ENCODE assay signal across 14 mouse cellular contexts in the genomic region with DNA sequence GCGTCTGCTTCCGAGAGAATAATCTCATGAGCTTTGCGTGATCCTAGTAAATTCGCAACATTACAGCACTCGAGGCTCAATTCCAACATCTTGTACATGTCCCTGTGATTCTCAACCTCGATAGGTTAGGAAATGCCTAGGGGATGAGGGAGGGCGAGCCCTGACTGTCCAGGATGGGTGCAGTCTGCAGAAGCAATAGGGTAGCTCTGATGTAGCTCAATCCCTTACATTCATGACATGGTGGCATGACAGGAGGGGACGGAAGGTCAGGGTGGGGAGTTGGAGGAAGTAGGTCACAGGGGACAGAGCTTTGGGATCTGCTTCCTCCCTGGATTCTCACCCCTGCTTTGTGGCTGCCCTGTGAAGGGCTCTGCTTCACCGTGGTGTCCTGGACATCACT.
DNase-seq lines count a peak whose midpoint lies in the region; ATAC-seq and TF ChIP-seq lines count a peak whose summit lies in the region.
"Had no signal": no experiment of that assay in that cellular context is flagged by ENCODE, and none has a peak within 500 bp of the region (broad histone marks: within the 10 kb centered on the region; RNA-seq: fewer than 3 reads in every experiment).

No protein-coding gene starts in this region.

- no peak for DNase-seq in heart, adult 9 months (ENCODE audit: low spot score in 2 of 2)
- DNase-seq in kidney, postnatal 0 days (ENCODE audit: low spot score): no peak
- no peak for DNase-seq in kidney, postnatal 25 days
- DNase-seq in frontal cortex, postnatal 10 days (ENCODE audit: low spot score in 2 of 2): no peak
- DNase-seq: cerebellum, postnatal 25 days; layer of hippocampus, postnatal 36 days; liver, embryonic 13.5 days; thymus, adult 2 months had no signal

- peak overlapping the region; percentile 32 for H3K4me2 ChIP-seq in heart, embryonic 14.5 days (ENCODE audit: low read length)
- peak overlapping the region; percentile 55 for H3K4me2 ChIP-seq in kidney, postnatal 0 days (ENCODE audit: low read length)
- H3K4me2 ChIP-seq in intestine, embryonic 15.5 days (replicated peaks): peak overlapping the region; percentile 56; the same call in 1 of the 2 replicates
- H3K4me2 ChIP-seq in stomach, embryonic 14.5 days (replicated peaks; ENCODE audit: low read depth, low read length): peak overlapping the region; percentile 33
- H3K4me2 ChIP-seq: liver, embryonic 13.5 days; midbrain, embryonic 12.5 days had no signal

- no peak overlapping the region for H3K4me3 ChIP-seq in heart, embryonic 14.5 days (ENCODE audit: control insufficient read depth in 1 of 2, insufficient read depth in 1 of 2, low read depth in 1 of 2, low read length in 2 of 2)
- no peak overlapping the region for H3K4me3 ChIP-seq in kidney, postnatal 0 days (replicated peaks; ENCODE audit: low read depth, low read length)
- H3K4me3 ChIP-seq in intestine, embryonic 15.5 days (replicated peaks): no peak overlapping the region
- H3K4me3 ChIP-seq in stomach, embryonic 14.5 days (ENCODE audit: low read depth, low read length): 0 out of 2 replicates have a peak overlapping the region, but pooled peaks have one; percentile 5
- H3K4me3 ChIP-seq: limb, embryonic 10.5 days; liver, embryonic 13.5 days; midbrain, embryonic 12.5 days had no signal

- H3K36me3 ChIP-seq in heart, embryonic 14.5 days (ENCODE audit: control insufficient read depth, insufficient read depth, low read length): no peaks in the 10 kb centered on the region
- H3K36me3 ChIP-seq in kidney, postnatal 0 days (ENCODE audit: insufficient read depth, low read length): no peaks in the 10 kb centered on the region
- no peaks in the 10 kb centered on the region for H3K36me3 ChIP-seq in intestine, embryonic 15.5 days
- H3K36me3 ChIP-seq in stomach, embryonic 14.5 days (ENCODE audit: control insufficient read depth, insufficient read depth, low read length): no peaks in the 10 kb centered on the region
- H3K36me3 ChIP-seq: limb, embryonic 10.5 days; liver, embryonic 13.5 days; midbrain, embryonic 12.5 days had no signal

- H3K27ac ChIP-seq in heart, embryonic 14.5 days (replicated peaks in 1 of 2; ENCODE audit: control insufficient read depth in 1 of 2, insufficient read depth in 1 of 2, low read depth in 2 of 2, low read length in 2 of 2): no peak overlapping the region
- peak overlapping the region; percentile 51 for H3K27ac ChIP-seq in kidney, postnatal 0 days
- H3K27ac ChIP-seq in intestine, embryonic 15.5 days: no peak overlapping the region
- no peak overlapping the region for H3K27ac ChIP-seq in stomach, embryonic 14.5 days (ENCODE audit: low read length)
- H3K27ac ChIP-seq: limb, embryonic 10.5 days; liver, embryonic 13.5 days; midbrain, embryonic 12.5 days had no signal

- no peaks in the 10 kb centered on the region for H3K27me3 ChIP-seq in heart, embryonic 14.5 days (ENCODE audit: control insufficient read depth, insufficient read depth, low read length)
- H3K27me3 ChIP-seq in kidney, postnatal 0 days (ENCODE audit: insufficient read depth, low read length): no peaks in the 10 kb centered on the region
- H3K27me3 ChIP-seq in intestine, embryonic 15.5 days (replicated peaks): no peaks in the 10 kb centered on the region
- no peaks in the 10 kb centered on the region for H3K27me3 ChIP-seq in stomach, embryonic 14.5 days (ENCODE audit: control insufficient read depth, insufficient read depth, low read length)
- H3K27me3 ChIP-seq: liver, embryonic 13.5 days; midbrain, embryonic 12.5 days had no signal

- TF ChIP-seq CTCF in kidney, postnatal 0 days (IDR thresholded peaks at IDR 0.05; ENCODE audit: low read depth): no peak

- 56% methylated on average over 9 of the region's 9 CpGs for WGBS in heart, embryonic 14.5 days
- WGBS in kidney, postnatal 0 days: 44% methylated on average over 9 of the region's 9 CpGs
- WGBS in intestine, embryonic 15.5 days: 39% methylated on average over 9 of the region's 9 CpGs
- 24% methylated on average over 9 of the region's 9 CpGs for WGBS in stomach, embryonic 14.5 days

- no peaks in the 10 kb centered on the region; a peak in 1 of 4 replicates for H3K4me1 ChIP-seq in heart, embryonic 14.5 days (ENCODE audit: control insufficient read depth in 2 of 2, insufficient read depth in 2 of 2, low read length in 2 of 2)
- peaks cover 9% of the 10 kb centered on the region for H3K4me1 ChIP-seq in kidney, postnatal 0 days (replicated peaks; ENCODE audit: insufficient read depth, low read length)
- H3K4me1 ChIP-seq in intestine, embryonic 15.5 days (replicated peaks): no peaks in the 10 kb centered on the region; the same call in 1 of the 2 replicates
- no peaks in the 10 kb centered on the region for H3K4me1 ChIP-seq in stomach, embryonic 14.5 days (ENCODE audit: control insufficient read depth, insufficient read depth, low read length)
- H3K4me1 ChIP-seq: liver, embryonic 13.5 days; midbrain, embryonic 12.5 days had no signal

- H3K9ac ChIP-seq in heart, embryonic 14.5 days (ENCODE audit: low read length): no peak overlapping the region
- H3K9ac ChIP-seq in kidney, postnatal 0 days (ENCODE audit: low read depth, low read length): no peak overlapping the region
- no peak overlapping the region for H3K9ac ChIP-seq in intestine, embryonic 15.5 days
- H3K9ac ChIP-seq in stomach, embryonic 14.5 days (replicated peaks; ENCODE audit: low read depth, low read length): no peak overlapping the region
- H3K9ac ChIP-seq: liver, embryonic 13.5 days; midbrain, embryonic 12.5 days had no signal

- no peaks in the 10 kb centered on the region for H3K9me3 ChIP-seq in heart, embryonic 14.5 days (ENCODE audit: control insufficient read depth, low read length)
- H3K9me3 ChIP-seq in kidney, postnatal 0 days (replicated peaks; ENCODE audit: low read length): no peaks in the 10 kb centered on the region
- no peaks in the 10 kb centered on the region for H3K9me3 ChIP-seq in intestine, embryonic 15.5 days
- H3K9me3 ChIP-seq in stomach, embryonic 14.5 days (ENCODE audit: control insufficient read depth, low read depth, low read length): no peaks in the 10 kb centered on the region
- H3K9me3 ChIP-seq: limb, embryonic 10.5 days; liver, embryonic 13.5 days; midbrain, embryonic 12.5 days had no signal

- no peak for ATAC-seq in heart, embryonic 14.5 days (ENCODE audit: insufficient number of reproducible peaks, insufficient read depth, low FRiP score, low read depth)
- ATAC-seq in kidney, postnatal 0 days (replicated peaks; ENCODE audit: low FRiP score, low read depth): no peak; the same call in 1 of the 2 replicates
- no peak for ATAC-seq in intestine, embryonic 15.5 days
- ATAC-seq in stomach, embryonic 14.5 days (ENCODE audit: insufficient number of reproducible peaks, insufficient read depth, low FRiP score, low read depth): no peak
- ATAC-seq: CD4-positive, CD25-positive, alpha-beta regulatory T cell, adult 4 months had no signal
